Mouse (Mus musculus): Measurements from ENCODE around the gene Acp1.

GRCm38 (mm10) chr12:30912840-30913239 is 1.5 kb upstream of the Acp1 start:
- TF ChIP-seq EP300 (IDR thresholded peaks at IDR 0.05) (no peak), CTCF (IDR thresholded peaks at IDR 0.05) (no peak)

All from lung, postnatal 0 days (tissue).